Mouse (Mus musculus) cortical plate, adult 2 months (tissue): ENCODE measurements around the gene Nkd1. TPM values are rescaled to one million over a fixed set of nuclear protein-coding genes. Genes with fewer than 3 reads are reported as not detected.

Experiments used
- H3K27ac ChIP-seq: fragments of 200-500 bp; 2 replicates; pipeline ENCODE4 v1.5.1; 2012; ENCODE audit warnings: low read length, control low read depth, inconsistent platforms; ENCODE audit not compliant: insufficient read depth
- H3K4me1 ChIP-seq: fragments of 200-500 bp; 2 replicates; pipeline ENCODE4 v1.6.1; 2011; ENCODE audit warnings: low read length; ENCODE audit not compliant: control insufficient read depth, insufficient read depth
- H3K4me3 ChIP-seq: fragments of 200-500 bp; 2 replicates; pipeline ENCODE4 v1.5.1; 2011; ENCODE audit warnings: mild to moderate bottlenecking, low read length, control low read depth; ENCODE audit not compliant: insufficient read depth
- CTCF ChIP-seq: fragments of 200-500 bp; IDR thresholded peaks from 2 replicates; pipeline ENCODE4 v1.5.1; 2011; ENCODE audit warnings: mild to moderate bottlenecking, control low read depth, low read length; ENCODE audit not compliant: insufficient read depth; ENCODE audit errors: extremely low read depth
- POLR2A ChIP-seq: fragments of 200-500 bp; IDR thresholded peaks from 2 replicates; pipeline ENCODE4 v1.6.1; 2011; ENCODE audit warnings: mild to moderate bottlenecking, low read length, control low read depth; ENCODE audit not compliant: insufficient read depth; ENCODE audit errors: extremely low read depth
- polyA plus RNA-seq: library from polyadenylated mRNA; depleted of rRNA; stranded (reverse); fragments of >200 nt; gene quantifications from 2 replicates; pipeline ENCODE4 v1.2.3, GENCODE M21; 2012

The Nkd1 gene
- polyA plus RNA-seq, 1 experiment = 22.7 TPM

GRCm38 (mm10) chr8:88624276-88624675 lies 103.1 kb downstream of the Nkd1 start:
- TF ChIP-seq POLR2A (no peak), CTCF (no peak)
- Histone ChIP-seq H3K4me3 (no peak overlapping the region), H3K27ac (no peak overlapping the region), H3K4me1 (peaks cover 3% of the 10 kb centered on the region; the same call in 1 of the 2 replicates)

DNA sequence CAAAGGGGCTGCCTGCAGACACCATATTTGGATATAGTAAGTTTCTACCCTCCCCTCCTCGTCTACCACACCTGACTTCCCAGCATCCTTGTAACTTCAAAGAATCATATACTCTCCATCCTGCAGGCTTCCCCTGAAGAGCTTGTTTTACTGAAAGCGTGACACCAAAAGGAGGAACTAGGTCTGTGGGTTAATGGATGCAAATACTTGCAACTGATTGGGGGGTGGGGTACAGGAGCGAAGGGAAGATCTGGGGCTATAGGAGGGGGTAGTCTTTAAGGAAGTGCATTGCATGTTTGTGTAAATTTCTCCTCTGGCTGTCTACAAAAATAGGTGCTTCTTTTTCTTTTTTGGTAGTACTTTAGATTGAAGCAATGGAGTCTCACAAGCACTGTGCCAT lies 105.3 kb downstream of the Nkd1 start:
- TF ChIP-seq CTCF (no peak), POLR2A (no peak)
- Histone ChIP-seq H3K4me1 (peaks cover 3% of the 10 kb centered on the region; the same call in 1 of the 2 replicates), H3K27ac (no peak overlapping the region), H3K4me3 (no peak overlapping the region)

GRCm38 (mm10) chr8:88626940-88627264 lies 105.7 kb downstream of the Nkd1 start:
- Histone ChIP-seq H3K4me1 (peaks cover 3% of the 10 kb centered on the region; the same call in 1 of the 2 replicates), H3K27ac (no peak overlapping the region), H3K4me3 (peak overlapping the region; percentile 38)
- TF ChIP-seq POLR2A = no peak
- TF ChIP-seq CTCF = no peak

GRCm38 (mm10) chr8:88627265-88627991 lies 106.3 kb downstream of the Nkd1 start:
- TF ChIP-seq CTCF (no peak), POLR2A (peak; percentile 11; the same call in 1 of the 2 replicates)
- Histone ChIP-seq H3K27ac (no peak overlapping the region; the same call in 1 of the 2 replicates), H3K4me3 (peak overlapping the region; percentile 38), H3K4me1 (peaks cover 3% of the 10 kb centered on the region; the same call in 1 of the 2 replicates)

- TF ChIP-seq CTCF (no peak), POLR2A (no peak)
- H3K4me1 ChIP-seq = peaks cover 3% of the 10 kb centered on the region; the same call in 1 of the 2 replicates
- no peak overlapping the region for H3K27ac ChIP-seq
- H3K4me3 ChIP-seq = peak overlapping the region; percentile 38
Measured at GRCm38 (mm10) chr8:88628001-88628774, 107.0 kb downstream of the Nkd1 start.

- TF ChIP-seq POLR2A = no peak
- TF ChIP-seq CTCF = no peak
- Histone ChIP-seq H3K27ac (no peak overlapping the region), H3K4me3 (no peak overlapping the region), H3K4me1 (peaks cover 3% of the 10 kb centered on the region; the same call in 1 of the 2 replicates)
Measured at GRCm38 (mm10) chr8:88630225-88630624, 109.1 kb downstream of the Nkd1 start.

GRCm38 (mm10) chr8:88631081-88631480 lies 109.9 kb downstream of the Nkd1 start:
- Histone ChIP-seq H3K4me3 (no peak overlapping the region), H3K27ac (no peak overlapping the region), H3K4me1 (peaks cover 3% of the 10 kb centered on the region; the same call in 1 of the 2 replicates)
- no peak for TF ChIP-seq POLR2A
- TF ChIP-seq CTCF = peak; percentile 39

DNA sequence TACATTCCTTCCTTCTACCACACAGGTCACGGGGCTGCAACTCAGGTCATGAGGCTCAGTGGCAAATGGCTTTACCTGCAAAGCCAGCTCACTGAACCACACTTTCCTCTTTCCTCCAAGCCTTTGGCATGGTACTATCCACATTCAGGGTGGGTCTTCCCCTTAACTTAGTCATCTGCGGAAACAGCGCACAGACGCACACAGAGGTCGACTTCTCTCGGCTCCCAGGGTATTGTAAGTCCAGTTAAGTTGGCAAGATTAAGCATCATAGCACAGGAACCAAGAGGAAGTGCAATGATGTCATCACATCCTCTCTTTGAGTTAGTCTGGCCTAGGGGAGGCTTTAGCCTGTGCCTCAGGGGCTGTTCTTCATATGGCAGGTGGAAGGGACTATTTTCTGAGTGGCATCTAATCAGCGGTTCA lies 112.2 kb downstream of the Nkd1 start:
- 0 out of 2 replicates have a peak overlapping the region, but pooled peaks have one; percentile 21 for H3K27ac ChIP-seq
- TF ChIP-seq CTCF (no peak), POLR2A (no peak)
- H3K4me3 ChIP-seq = no peak overlapping the region
- peaks cover 2% of the 10 kb centered on the region; the same call in 1 of the 2 replicates for H3K4me1 ChIP-seq

DNA sequence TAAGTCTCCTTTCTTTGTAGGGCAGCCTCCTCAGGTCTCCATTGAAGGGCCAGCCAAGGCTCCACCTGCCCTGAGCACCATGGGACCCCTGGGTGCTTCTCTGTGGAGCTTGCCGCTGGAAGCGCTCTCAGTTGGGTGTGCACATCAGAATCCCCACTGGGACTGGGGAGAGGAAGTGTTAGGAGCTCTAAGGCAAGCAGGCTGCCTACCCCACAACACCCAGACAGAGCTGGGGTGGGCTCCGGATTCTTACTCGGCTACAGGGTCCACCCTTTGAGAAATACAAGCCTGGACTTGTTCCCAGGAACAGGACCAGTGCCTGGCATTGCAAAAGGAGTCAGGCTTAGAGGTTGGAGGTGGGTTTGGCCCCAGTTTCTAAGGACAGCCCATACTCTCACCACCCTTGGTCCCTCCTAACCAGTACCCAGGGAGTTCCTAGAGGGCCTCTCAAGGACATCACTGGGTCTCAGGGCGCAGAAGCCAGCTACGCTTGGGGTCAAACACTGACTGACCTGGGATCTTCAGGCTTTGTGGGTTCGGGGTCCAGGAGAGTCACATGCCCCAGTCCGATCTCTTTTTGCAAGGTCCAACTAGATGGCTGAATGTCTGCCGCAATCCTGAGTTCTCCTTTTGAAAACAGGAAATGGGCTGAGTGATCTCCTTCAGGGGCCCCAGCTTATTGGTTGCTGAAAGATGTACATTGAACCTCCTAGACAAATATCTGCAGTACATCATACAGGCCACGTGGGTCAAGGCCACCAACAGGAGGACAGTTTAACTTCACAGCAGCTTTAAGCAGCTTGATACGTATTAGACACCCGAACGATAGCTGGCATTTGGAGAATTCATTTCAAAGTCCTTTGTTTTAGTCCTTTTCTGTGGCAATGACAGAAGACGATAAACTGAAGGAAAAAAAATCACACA lies 114.6 kb downstream of the Nkd1 start, which contains the start of gene Snx20:
Gene Snx20 (minus strand): TSS at position 655 of the 924 bp plus-strand sequence.
- peak within 1 kb of the TSS; percentile 20; the same call in 1 of the 2 replicates for H3K4me3 ChIP-seq
- TF ChIP-seq CTCF = no peak
- no peak for TF ChIP-seq POLR2A
- H3K27ac ChIP-seq = peak within 1 kb of the TSS; percentile 26; the same call in 1 of the 2 replicates

More for the DNA sequence above, 114.6 kb downstream of the Nkd1 start, which contains the start of gene Snx20:
- H3K4me1 ChIP-seq = no peaks in the 10 kb centered on the region
